Mouse (Mus musculus): ENCODE results near the gene Olfr1087. TPM values are rescaled to one million over a fixed set of nuclear protein-coding genes. Genes with fewer than 3 reads are reported as not detected.
"Not testable (repeated sequence)": the region's sequence is repeated elsewhere in the genome, so short reads cannot be mapped to it uniquely, and the experiment has no call there.

Olfr1087 gene
- not detected for total RNA-seq (2021)

DNA sequence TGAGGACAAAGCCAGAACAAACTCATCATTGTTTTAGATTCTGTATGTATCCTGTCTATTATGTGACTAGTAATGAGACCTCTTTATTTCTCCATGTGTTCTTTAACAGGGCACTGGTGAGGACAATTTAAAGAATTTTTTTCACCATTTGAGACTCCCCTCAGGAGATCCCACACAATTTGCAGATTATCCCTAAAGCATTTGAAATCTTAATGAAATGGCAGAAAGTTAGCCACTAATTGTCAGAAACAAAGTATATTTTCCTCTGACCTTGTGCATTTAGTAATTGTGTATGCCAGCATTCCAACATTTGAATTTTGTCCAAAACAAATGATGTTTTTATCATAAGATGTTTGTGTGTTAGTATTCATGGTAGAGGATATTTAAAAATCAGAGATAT, at the start of gene Olfr1087:
Olfr1087 (minus strand) TSS at position 101 of the 400 bp plus-strand sequence.
- DNase-seq (ENCODE audit: extremely low spot score in 1 of 2, low spot score in 2 of 2): no peak
- intact Hi-C loops (cut with DNase I): no loop called here

DNA sequence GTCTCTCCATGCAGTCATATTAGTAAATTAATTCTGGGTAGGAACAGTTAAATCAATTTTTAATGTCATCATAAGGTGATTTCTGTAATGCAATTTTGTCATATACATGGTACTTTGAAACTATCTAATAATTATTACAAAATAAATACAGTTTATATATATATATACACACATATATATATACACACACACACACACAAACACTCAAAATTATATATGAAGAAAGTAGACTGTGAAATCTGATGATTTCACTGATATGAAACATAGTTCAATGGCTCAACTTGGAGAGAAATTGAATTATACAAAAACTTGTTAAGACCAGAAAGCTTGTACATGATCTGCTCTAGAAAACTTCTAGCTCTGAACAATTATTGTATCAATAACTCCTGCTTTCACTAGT, 35.4 kb upstream of the Olfr1087 start, which contains the start of gene Olfr1089:
Olfr1089 (minus strand) TSS at position 101 of the 400 bp plus-strand sequence.
- intact Hi-C loops (cut with DNase I): no loop called here
- DNase-seq (ENCODE audit: extremely low spot score in 1 of 2, low spot score in 2 of 2): no peak

GRCm38 (mm10) chr2:86679992-86680391, 18.2 kb downstream of the Olfr1087 start, which contains the start of gene Olfr1086:
Gene Olfr1086, minus strand, starts transcription at chr2:86680092.
- intact Hi-C loops (cut with DNase I): no loop called here

GRCm38 (mm10) chr2:86661919-86662318, 36.3 kb downstream of the Olfr1087 start, which contains the start of gene Olfr1085:
Gene Olfr1085, minus strand, starts transcription at chr2:86662019.
- intact Hi-C loops (cut with DNase I): no loop called here

More at GRCm38 (mm10) chr2:86679992-86680391, 18.2 kb downstream of the Olfr1087 start, which contains the start of gene Olfr1086:
- DNase-seq (ENCODE audit: extremely low spot score in 1 of 2, low spot score in 2 of 2): no peak

GRCm38 (mm10) chr2:86639625-86640024, 58.6 kb downstream of the Olfr1087 start, which contains the start of gene Olfr1084:
Gene Olfr1084, minus strand, starts transcription at chr2:86639725.
- intact Hi-C loops (cut with DNase I); DNase-seq (ENCODE audit: extremely low spot score in 1 of 2, low spot score in 2 of 2): not testable (repeated sequence)

More at GRCm38 (mm10) chr2:86661919-86662318, 36.3 kb downstream of the Olfr1087 start, which contains the start of gene Olfr1085:
- no peak for DNase-seq (ENCODE audit: extremely low spot score in 1 of 2, low spot score in 2 of 2)

Other genes with a start within 250 kb of the Olfr1087 start
- gene Olfr1065, start 247.8 kb downstream of the Olfr1087 start, total RNA-seq (2021): not detected
- not detected for gene Olfr1066, start 242.1 kb downstream of the Olfr1087 start, total RNA-seq (2021)
- gene Olfr228, start 211.0 kb downstream of the Olfr1087 start, total RNA-seq (2021): not detected
- gene Olfr1076, start 189.9 kb downstream of the Olfr1087 start, total RNA-seq (2021): not detected
- gene Olfr1079, start 155.9 kb downstream of the Olfr1087 start, total RNA-seq (2021): not detected
- not detected for gene Olfr1080, start 140.2 kb downstream of the Olfr1087 start, total RNA-seq (2021)
- gene Olfr1082, start 99.4 kb downstream of the Olfr1087 start, total RNA-seq (2021): not detected
- not detected for gene Olfr1084, start 58.7 kb downstream of the Olfr1087 start, total RNA-seq (2021)
- gene Olfr1085, start 36.4 kb downstream of the Olfr1087 start, total RNA-seq (2021): not detected
- gene Olfr1086, start 18.3 kb downstream of the Olfr1087 start, total RNA-seq (2021): not detected
- gene Olfr1089, start 35.3 kb upstream of the Olfr1087 start, total RNA-seq (2021): not detected
- gene Olfr1090, start 60.6 kb upstream of the Olfr1087 start, total RNA-seq (2021): not detected
- not detected for gene Olfr1093, start 84.1 kb upstream of the Olfr1087 start, total RNA-seq (2021)
- not detected for gene Olfr141, start 111.6 kb upstream of the Olfr1087 start, total RNA-seq (2021)
- not detected for gene Olfr1094, start 126.3 kb upstream of the Olfr1087 start, total RNA-seq (2021)
- not detected for gene Olfr1095, start 153.3 kb upstream of the Olfr1087 start, total RNA-seq (2021)
- gene Gm13723, start 176.4 kb upstream of the Olfr1087 start, total RNA-seq (2021): not detected
- not detected for gene Olfr1097, start 193.8 kb upstream of the Olfr1087 start, total RNA-seq (2021)
- gene Olfr1098, start 226.2 kb upstream of the Olfr1087 start, total RNA-seq (2021): not detected

All from left cerebral cortex, postnatal 10 days (tissue).